Mouse (Mus musculus): ENCODE results near the gene Kcnj16.

DNA sequence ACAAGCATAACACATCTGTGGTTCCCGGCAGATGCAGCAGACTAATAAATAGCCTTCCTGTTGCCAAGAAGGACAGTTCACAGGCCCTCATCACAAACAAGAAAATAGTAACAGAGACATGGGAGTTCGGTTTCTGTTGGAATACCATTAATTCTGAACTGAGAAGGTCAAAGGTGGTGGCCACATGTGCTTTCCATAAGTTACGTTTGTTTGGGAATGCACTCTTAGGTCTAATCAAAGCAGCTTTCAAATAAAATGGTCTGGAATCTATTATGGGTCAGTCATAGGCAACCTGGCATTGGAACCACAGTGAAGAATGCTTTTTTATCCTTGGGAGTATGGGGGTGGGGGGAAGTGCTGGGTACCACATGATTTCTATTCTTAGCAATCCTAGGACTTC, 41.6 kb downstream of the Kcnj16 start:
- TF ChIP-seq CTCF (IDR thresholded peaks at IDR 0.05) (no peak), EP300 (IDR thresholded peaks at IDR 0.05) (no peak)

Data from lung, postnatal 0 days (tissue).